Mouse (Mus musculus): ENCODE measurements around the gene Ercc6. TPM values are rescaled to one million over a fixed set of nuclear protein-coding genes. Genes with fewer than 3 reads are reported as not detected.

The Ercc6 gene
- polyA plus RNA-seq (2015; fragmentation: Nextera tagmentation; extraction: Ambion mirVana): 24.7 and 29.4 TPM in 2 replicates

DNA sequence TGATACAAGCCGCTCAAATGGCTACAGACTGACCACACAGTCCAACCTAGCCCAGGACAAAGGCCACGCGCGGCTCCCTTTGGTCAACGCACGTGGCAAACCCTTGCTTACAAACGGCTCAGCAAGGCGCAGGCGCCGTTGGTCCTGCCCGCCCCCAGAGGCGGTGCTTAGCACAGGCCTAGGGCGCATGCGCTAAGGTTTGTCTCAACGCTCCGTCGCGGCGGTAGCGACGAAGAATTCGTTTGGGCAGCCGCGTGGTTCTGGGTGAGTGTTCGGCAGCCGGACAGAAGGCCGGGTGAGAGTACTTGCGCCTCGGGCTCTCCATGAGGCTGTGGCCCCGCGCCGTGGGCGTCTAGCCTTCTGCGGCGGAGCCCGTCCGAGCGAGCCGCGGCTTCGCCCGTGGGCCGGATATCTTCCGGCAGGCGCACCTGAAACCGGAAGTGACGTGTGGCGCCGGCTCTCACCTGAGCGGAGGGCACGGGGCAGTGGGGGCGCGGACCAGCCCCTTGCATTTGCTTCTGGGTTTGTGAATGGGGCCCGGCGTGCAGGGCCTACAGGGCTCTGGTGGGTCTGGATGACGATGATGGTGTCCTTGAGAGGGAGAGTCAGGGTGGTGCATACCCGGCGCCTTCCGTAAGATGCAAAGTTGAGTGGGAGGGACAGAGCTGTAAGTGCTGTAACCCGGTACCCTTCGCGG, at the start of gene Ercc6:
Ercc6 (plus strand) TSS at position 186 of the 697 bp plus-strand sequence.
- peak within 1 kb of the TSS; percentile 81 for H3K4me2 ChIP-seq
- H3K36me3 ChIP-seq: peaks cover 15% of the 10 kb centered on the region
- H3K9me3 ChIP-seq: no peaks in the 10 kb centered on the region
- peak within 1 kb of the TSS; percentile 94 for H3K27ac ChIP-seq
- H3K27me3 ChIP-seq: 0 out of 2 replicates have a peak, but pooled peaks cover 3% of the 10 kb centered on the region
- H3K4me1 ChIP-seq (replicated peaks): peaks cover 26% of the 10 kb centered on the region
- ATAC-seq (ENCODE audit: low FRiP score): peak; percentile 97
- under 1% methylated on average over 62 of the region's 62 CpGs for WGBS
- peak within 1 kb of the TSS; percentile 85 for H3K9ac ChIP-seq
- H3K4me3 ChIP-seq: peak within 1 kb of the TSS; percentile 71

DNA sequence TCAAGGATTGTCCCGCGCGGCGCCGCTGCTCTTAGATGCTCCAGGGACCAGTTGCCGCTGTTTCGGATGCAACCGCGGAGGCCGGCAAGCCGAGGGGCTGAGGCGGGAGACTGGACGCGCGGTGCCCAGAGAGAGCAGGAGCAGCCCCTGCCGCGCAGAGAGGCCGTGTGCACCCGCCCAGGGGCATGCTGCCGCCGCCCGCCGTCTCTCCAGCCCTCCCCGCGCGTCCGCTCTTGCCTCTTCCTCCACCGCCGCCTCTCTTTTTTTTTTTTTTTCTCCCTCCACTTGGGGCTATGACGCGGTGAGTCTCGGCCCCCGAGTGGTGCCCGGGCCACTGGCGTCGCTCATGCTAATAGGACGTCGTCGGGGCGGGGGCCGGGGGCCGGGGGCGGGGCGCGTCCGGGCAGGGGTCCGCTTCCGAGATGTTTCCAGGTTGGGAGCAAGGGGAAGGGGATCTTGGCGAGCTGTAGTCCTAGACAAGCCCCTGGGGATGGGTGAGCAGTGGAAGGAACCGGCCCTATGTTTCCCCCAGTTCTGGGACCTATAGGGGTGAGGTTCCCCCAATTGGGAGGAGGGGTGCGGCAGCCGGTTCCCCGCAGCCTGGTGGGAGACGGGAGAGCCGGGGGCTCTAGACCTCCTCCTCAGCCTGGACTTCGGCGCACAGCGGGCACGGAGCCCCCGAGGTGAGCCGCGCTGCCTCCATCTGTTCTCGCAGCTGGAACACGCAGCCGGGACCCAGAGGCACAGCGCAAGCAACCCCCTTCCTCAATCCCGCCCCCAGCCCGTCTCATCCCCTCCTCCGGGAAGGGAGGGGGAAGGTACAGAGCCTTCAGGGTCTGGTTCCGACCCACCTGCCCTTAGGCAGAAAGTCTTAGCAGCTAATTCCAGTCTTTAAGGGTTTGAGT, 48.5 kb upstream of the Ercc6 start, which contains the start of gene Slc18a3:
Slc18a3 (minus strand) TSS at position 250 of the 905 bp plus-strand sequence.
- WGBS: 0% methylated on average over 63 of the region's 70 CpGs
- Histone ChIP-seq H3K4me2 (peak within 1 kb of the TSS; percentile 67), H3K27ac (no peak within 1 kb of the TSS), H3K27me3 (peaks cover 95% of the 10 kb centered on the region), H3K9ac (peak within 1 kb of the TSS; percentile 63), H3K9me3 (no peaks in the 10 kb centered on the region), H3K4me1 (replicated peaks) (peaks cover 39% of the 10 kb centered on the region), H3K4me3 (peak within 1 kb of the TSS; percentile 46), H3K36me3 (no peaks in the 10 kb centered on the region)
- ATAC-seq (ENCODE audit: low FRiP score): peak; percentile 44; the same call in 1 of the 2 replicates

DNA sequence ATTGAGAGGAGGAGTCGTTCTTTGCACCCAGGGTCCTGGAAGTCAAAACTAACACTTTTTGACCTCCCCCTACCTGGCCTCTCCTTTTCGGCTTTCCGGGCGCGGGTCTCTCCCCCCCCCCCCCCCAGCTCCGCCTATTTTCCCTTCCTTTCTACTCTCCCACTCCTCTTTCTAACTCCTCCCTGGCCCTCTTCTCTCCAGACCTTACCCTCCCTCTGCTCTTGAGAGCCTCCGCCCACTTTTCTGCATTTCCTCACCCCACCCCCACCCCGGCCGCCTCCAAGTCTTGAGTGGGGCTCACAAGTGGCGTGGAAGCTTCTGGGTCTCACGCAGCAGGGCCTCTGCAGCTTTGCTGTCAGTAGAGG, 47.8 kb upstream of the Ercc6 start:
- H3K4me2 ChIP-seq: peak overlapping the region; percentile 67
- H3K4me3 ChIP-seq: peak overlapping the region; percentile 46
- H3K9ac ChIP-seq: peak overlapping the region; percentile 36; the same call in 1 of the 2 replicates
- 0% methylated on average over 7 of the region's 11 CpGs for WGBS
- peaks cover 38% of the 10 kb centered on the region for H3K4me1 ChIP-seq (replicated peaks)
- H3K27me3 ChIP-seq: peaks cover 89% of the 10 kb centered on the region
- H3K27ac ChIP-seq: no peak overlapping the region
- ATAC-seq (ENCODE audit: low FRiP score): no peak
- no peaks in the 10 kb centered on the region for H3K9me3 ChIP-seq
- no peaks in the 10 kb centered on the region for H3K36me3 ChIP-seq

DNA sequence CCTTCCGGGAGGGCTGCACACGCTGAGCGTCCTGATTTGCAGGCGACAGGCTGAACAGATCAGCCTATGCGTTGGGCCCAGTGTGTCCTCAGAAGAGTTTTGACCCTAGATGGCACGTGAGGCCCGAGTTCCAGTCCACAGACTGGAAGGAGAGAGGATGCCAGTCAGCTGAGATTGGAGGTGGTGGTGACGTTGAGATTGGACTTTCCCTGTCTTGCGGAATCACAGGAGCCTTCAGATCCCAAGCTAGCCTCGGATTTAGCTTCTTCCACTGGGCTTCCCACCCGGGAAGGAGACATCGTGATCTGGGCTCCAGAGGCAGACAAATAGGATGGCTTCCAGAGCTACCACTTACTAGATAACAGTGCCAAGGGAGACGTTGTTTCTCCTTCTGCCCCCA, 47.4 kb upstream of the Ercc6 start, which contains the start of gene Chat:
Chat (minus strand) TSS at position 101 of the 400 bp plus-strand sequence.
- WGBS: 17% methylated on average over 13 of the region's 13 CpGs
- H3K9ac ChIP-seq: peak within 1 kb of the TSS; percentile 36
- peak within 1 kb of the TSS; percentile 67 for H3K4me2 ChIP-seq
- peaks cover 34% of the 10 kb centered on the region for H3K4me1 ChIP-seq (replicated peaks)
- peak within 1 kb of the TSS; percentile 46 for H3K4me3 ChIP-seq
- peaks cover 85% of the 10 kb centered on the region for H3K27me3 ChIP-seq
- H3K36me3 ChIP-seq: no peaks in the 10 kb centered on the region
- H3K27ac ChIP-seq: no peak within 1 kb of the TSS
- H3K9me3 ChIP-seq: no peaks in the 10 kb centered on the region
- no peak for ATAC-seq (ENCODE audit: low FRiP score)

DNA sequence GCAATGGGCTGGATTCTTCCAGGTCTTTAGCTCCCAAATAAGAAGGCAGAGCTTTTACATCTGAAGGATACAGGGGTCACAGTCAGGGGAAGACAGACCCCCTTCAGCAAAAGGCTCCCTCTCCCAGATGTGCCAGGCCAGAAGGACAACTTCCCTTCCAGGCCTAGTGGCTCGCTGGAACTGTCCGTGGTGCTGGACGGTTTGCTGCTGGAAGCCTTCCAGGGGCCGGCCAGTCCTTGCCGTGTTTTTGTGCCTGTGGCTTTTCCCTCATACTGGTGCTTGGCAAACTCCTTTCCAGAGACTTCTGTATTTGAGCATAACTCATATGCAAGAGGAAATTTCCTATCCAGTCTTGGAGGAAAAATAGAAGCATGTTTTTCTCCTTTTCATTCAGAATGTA, 45.7 kb upstream of the Ercc6 start:
- H3K27me3 ChIP-seq: peaks cover 67% of the 10 kb centered on the region
- H3K4me3 ChIP-seq: no peak overlapping the region
- H3K4me2 ChIP-seq: no peak overlapping the region
- no peak overlapping the region for H3K27ac ChIP-seq
- H3K9ac ChIP-seq: no peak overlapping the region
- WGBS: 11% methylated on average over 5 of the region's 5 CpGs
- peaks cover 32% of the 10 kb centered on the region for H3K4me1 ChIP-seq (replicated peaks)
- H3K36me3 ChIP-seq: no peaks in the 10 kb centered on the region
- no peaks in the 10 kb centered on the region for H3K9me3 ChIP-seq
- ATAC-seq (ENCODE audit: low FRiP score): no peak

DNA sequence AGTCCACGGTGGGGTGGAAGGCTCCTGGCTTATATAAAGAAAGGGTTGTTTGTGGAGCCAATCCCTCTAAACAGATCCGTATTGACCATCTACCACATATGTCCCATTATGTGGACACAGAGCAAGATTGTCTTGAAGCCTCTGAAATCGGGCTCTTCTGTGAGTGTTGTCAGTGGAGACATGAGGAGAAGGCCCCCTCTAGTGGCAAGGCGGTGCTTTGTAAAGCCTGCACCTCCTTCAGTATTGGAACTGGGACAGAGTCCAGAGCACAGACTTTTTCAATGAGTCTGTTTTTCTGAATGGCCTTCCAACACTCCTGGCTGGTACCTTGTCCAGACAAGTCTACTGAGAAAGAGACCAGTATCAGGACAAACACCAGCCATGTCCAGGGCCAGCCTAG, 40.3 kb upstream of the Ercc6 start:
- ATAC-seq (ENCODE audit: low FRiP score): peak; percentile 63; the same call in 1 of the 2 replicates

DNA sequence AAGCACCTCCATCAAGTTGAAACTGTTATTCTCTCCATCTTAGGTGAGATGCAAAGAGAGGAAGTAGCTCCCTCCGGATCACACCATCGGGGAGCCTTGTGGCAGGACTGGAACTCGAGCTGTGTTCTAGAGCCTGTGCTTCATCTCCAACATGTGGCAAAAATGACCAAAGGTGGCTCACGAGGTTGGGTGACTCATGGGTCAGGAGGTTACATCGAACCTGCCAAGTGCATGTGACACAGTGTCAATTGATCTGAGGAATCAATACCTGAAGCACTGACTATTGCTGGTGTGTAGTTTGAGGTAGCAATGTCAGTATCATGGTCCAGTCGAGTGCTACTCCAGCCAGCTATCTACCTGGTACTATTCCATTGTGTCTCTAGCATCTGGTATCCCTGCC, 36.8 kb upstream of the Ercc6 start:
- Histone ChIP-seq H3K9me3 (no peaks in the 10 kb centered on the region), H3K27ac (no peak overlapping the region), H3K36me3 (no peaks in the 10 kb centered on the region), H3K4me2 (no peak overlapping the region), H3K9ac (no peak overlapping the region), H3K4me1 (replicated peaks) (no peaks in the 10 kb centered on the region), H3K4me3 (no peak overlapping the region), H3K27me3 (peaks cover 5% of the 10 kb centered on the region; the same call in 1 of the 2 replicates)
- no peak for ATAC-seq (ENCODE audit: low FRiP score)
- WGBS: 84% methylated on average over 6 of the region's 6 CpGs

More for the DNA sequence above, 40.3 kb upstream of the Ercc6 start:
- 10% methylated on average over 4 of the region's 4 CpGs for WGBS
- no peaks in the 10 kb centered on the region for H3K4me1 ChIP-seq (replicated peaks)
- H3K27ac ChIP-seq: no peak overlapping the region
- no peak overlapping the region for H3K9ac ChIP-seq
- H3K9me3 ChIP-seq: no peaks in the 10 kb centered on the region
- H3K4me2 ChIP-seq: no peak overlapping the region
- H3K36me3 ChIP-seq: no peaks in the 10 kb centered on the region
- H3K4me3 ChIP-seq: no peak overlapping the region
- H3K27me3 ChIP-seq: peaks cover 15% of the 10 kb centered on the region

DNA sequence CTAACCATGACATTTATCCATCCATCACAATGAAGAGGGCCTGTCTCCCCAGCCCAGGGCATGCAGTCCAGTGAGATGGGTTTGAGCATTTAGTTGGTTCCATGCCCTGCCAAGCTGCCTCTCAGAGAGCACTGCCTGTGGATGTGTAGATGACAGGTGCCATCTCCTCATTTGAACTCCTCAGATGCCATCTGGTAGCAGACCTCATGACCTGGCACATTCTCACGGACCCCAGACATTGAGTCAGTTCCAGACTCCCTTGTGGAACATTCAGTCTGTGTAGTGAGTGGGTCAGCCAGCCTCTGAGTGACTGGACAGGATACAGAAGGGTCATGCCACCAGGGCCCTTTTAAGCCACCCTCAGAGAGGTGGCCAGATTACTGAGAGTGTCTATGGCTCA, 35.7 kb upstream of the Ercc6 start:
- Histone ChIP-seq H3K9me3 (no peaks in the 10 kb centered on the region), H3K4me2 (no peak overlapping the region), H3K27me3 (peaks cover 6% of the 10 kb centered on the region; the same call in 1 of the 2 replicates), H3K27ac (no peak overlapping the region), H3K36me3 (no peaks in the 10 kb centered on the region), H3K9ac (no peak overlapping the region), H3K4me3 (no peak overlapping the region), H3K4me1 (replicated peaks) (no peaks in the 10 kb centered on the region)
- WGBS: 65% methylated on average over 1 of the region's 1 CpGs
- ATAC-seq (ENCODE audit: low FRiP score): no peak

DNA sequence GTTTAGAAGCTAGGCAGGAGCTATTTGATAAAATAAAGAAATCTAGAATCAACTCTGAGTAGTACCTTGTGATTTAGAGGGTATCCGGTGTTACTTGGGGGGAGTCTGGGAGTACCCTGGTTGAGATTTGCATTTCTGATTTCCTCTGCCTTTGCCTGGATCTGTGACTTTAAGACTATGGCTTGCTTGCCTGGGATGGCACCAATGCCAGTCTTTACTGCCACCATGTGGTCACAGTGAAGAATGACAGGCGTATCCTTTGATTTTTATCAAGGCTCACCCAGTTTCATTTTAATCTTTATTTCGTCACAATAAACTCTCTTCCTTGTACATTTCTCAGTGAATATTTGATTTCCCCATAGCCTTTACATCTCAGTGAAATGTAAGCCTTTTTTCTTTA, 31.3 kb upstream of the Ercc6 start:
- Histone ChIP-seq H3K9ac (no peak overlapping the region), H3K9me3 (no peaks in the 10 kb centered on the region), H3K27me3 (peaks cover 12% of the 10 kb centered on the region; the same call in 1 of the 2 replicates), H3K36me3 (no peaks in the 10 kb centered on the region), H3K4me3 (no peak overlapping the region), H3K4me2 (no peak overlapping the region), H3K4me1 (replicated peaks) (no peaks in the 10 kb centered on the region), H3K27ac (no peak overlapping the region)
- WGBS: 17% methylated on average over 3 of the region's 3 CpGs
- ATAC-seq (ENCODE audit: low FRiP score): no peak

DNA sequence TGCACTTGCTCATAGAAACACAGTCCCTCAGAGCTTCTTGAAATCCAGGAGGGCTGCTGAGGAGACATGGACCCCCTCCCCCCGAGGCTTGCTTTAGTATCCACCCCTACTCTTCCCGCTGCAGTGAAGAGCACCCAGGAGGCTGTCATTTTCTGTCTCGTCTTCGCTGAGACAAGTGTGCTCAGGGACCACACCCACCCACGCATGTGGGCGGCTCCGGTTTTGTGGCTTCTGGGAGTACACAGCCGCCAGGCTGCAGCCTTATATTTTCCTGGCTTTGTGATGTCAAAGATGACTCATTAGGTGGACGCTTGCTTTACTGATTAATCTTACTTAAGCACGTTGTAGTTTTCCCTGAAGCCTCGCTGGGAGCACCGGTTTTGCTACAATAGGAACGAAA, 20.8 kb upstream of the Ercc6 start:
- Histone ChIP-seq H3K4me3 (peak overlapping the region; percentile 26), H3K4me2 (peak overlapping the region; percentile 58), H3K9ac (peak overlapping the region; percentile 46), H3K36me3 (no peaks in the 10 kb centered on the region), H3K27me3 (0 out of 2 replicates have a peak, but pooled peaks cover 8% of the 10 kb centered on the region), H3K4me1 (replicated peaks) (peaks cover 8% of the 10 kb centered on the region), H3K27ac (no peak overlapping the region), H3K9me3 (no peaks in the 10 kb centered on the region)
- WGBS: 21% methylated on average over 13 of the region's 13 CpGs
- ATAC-seq (ENCODE audit: low FRiP score): no peak

DNA sequence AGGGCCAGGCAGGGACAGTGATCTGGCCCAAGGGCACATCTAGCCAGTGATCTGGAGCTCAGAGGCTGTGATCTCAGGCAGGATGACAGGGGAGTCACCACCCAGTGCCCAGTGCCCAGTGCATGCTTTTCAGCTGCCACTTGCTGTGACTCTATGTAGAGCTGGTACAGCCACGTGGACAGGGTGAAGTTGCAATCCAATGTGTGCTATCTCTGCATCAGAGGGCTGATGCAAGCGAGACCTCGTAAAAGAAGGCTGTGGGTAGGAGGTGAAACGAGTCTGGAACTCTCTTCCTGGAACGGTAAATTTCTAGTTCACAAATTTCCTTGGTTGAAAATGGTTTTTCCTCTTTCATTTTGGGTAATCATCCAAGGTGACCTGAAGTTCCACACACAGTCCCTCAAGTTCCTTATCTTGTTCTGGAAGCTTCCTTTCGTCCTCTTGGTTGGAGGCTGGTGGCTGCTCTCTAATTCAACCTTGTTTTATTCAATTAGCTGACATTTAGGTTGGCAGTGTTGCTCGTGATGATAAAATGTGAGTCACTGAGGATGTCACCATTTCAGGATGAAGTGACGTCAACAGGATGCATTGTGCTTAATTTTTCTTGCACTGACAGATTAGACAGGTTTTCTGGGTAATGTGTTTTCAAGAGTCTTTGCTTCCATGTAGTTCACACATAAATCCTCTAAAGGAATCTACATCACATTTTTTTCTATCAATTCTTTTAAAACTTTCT, 17.0 kb upstream of the Ercc6 start:
- no peak overlapping the region for H3K9ac ChIP-seq
- no peaks in the 10 kb centered on the region for H3K9me3 ChIP-seq
- H3K27ac ChIP-seq: no peak overlapping the region
- no peaks in the 10 kb centered on the region for H3K36me3 ChIP-seq
- H3K4me2 ChIP-seq: no peak overlapping the region
- 87% methylated on average over 8 of the region's 8 CpGs for WGBS
- no peak overlapping the region for H3K4me3 ChIP-seq
- ATAC-seq (ENCODE audit: low FRiP score): no peak
- H3K27me3 ChIP-seq: 0 out of 2 replicates have a peak, but pooled peaks cover 8% of the 10 kb centered on the region
- peaks cover 8% of the 10 kb centered on the region for H3K4me1 ChIP-seq (replicated peaks)

DNA sequence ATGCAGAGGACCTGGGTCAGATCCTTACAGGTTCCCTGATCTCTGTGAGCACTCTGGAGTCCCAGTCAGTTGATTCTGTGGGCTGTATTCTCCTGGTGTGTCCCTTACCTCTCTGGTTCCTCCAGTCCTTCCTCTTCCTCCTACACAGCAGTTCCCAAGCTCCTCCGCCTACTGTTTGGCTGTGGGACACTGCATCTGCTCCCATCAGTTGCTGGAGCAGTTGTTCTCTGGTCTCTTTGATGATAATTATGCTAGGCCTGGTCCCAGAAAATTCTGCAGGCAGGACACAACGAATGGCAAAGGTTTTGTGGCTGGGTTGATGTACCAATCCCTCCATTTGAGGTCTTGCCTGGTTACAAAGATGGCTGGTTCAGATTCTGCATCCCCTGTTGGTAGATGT, 12.0 kb upstream of the Ercc6 start:
- Histone ChIP-seq H3K4me3 (no peak overlapping the region), H3K27me3 (no peaks in the 10 kb centered on the region), H3K9me3 (no peaks in the 10 kb centered on the region), H3K36me3 (no peaks in the 10 kb centered on the region), H3K4me2 (no peak overlapping the region), H3K4me1 (replicated peaks) (no peaks in the 10 kb centered on the region), H3K27ac (no peak overlapping the region), H3K9ac (no peak overlapping the region)
- WGBS: 79% methylated on average over 2 of the region's 2 CpGs
- ATAC-seq (ENCODE audit: low FRiP score): no peak

All from hindbrain, embryonic 13.5 days (tissue).